Mouse (Mus musculus) hematopoietic stem cell, adult 5-6 weeks (primary cell): ENCODE data around the gene Nob1. TPM values are rescaled to one million over a fixed set of nuclear protein-coding genes. Genes with fewer than 3 reads are reported as not detected.

ENCODE experiments used
- ATAC-seq, 2 experiments: fragments of 125-278 bp in 1 of 2; replicated peaks in 1 of 2; 2 replicates each; pipeline ENCODE4 v1.8.0; 2016 to 2017; ENCODE audit warnings: inconsistent platforms in 2 of 2, mild to moderate bottlenecking in 2 of 2, moderate number of reproducible peaks in 2 of 2, low read depth in 1 of 2, moderate TSS enrichment in 1 of 2; ENCODE audit not compliant: low FRiP score in 2 of 2, poor library complexity in 2 of 2, severe bottlenecking in 2 of 2, insufficient read depth in 1 of 2, low TSS enrichment in 1 of 2
- total RNA-seq: library from RNA; stranded (forward); fragments of 172-1452, 232-1000 nt; gene quantifications from 2 replicates; pipeline ENCODE4 v1.2.3, GENCODE M21; 2017

Gene Nob1
- total RNA-seq: 38.5 and 39.0 TPM in 2 replicates

- peak; percentile 97 to 98 for ATAC-seq
Measured at GRCm38 (mm10) chr8:107424597-107425229, at the start of gene Nob1. Gene Nob1 (minus strand): TSS chr8:107425051.

- no peak for ATAC-seq
Measured at GRCm38 (mm10) chr8:107473369-107473768, 48.5 kb upstream of the Nob1 start.

- peak; percentile 71 to 80 for ATAC-seq
Measured at GRCm38 (mm10) chr8:107472403-107473100, 47.7 kb upstream of the Nob1 start.

DNA sequence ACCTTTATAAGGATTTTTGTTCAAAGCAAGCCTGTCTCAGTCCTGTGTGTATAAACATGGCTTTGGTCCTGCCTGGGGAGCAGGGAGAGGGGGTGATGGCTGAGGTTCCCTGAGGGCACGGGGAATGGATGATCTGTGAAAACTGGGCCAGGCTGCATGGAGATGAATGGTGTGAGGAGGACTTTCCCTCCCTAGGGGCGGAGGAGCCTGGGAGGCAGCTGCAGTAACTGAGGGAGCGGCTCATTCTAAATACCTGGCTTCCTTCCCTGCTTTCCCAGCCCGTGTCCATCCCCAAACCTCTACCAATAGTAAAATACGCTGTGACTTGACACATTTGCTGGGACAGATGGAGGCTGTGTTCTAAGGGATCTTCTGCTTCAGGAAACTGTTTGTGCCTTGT lies 45.5 kb upstream of the Nob1 start:
- ATAC-seq: no peak

DNA sequence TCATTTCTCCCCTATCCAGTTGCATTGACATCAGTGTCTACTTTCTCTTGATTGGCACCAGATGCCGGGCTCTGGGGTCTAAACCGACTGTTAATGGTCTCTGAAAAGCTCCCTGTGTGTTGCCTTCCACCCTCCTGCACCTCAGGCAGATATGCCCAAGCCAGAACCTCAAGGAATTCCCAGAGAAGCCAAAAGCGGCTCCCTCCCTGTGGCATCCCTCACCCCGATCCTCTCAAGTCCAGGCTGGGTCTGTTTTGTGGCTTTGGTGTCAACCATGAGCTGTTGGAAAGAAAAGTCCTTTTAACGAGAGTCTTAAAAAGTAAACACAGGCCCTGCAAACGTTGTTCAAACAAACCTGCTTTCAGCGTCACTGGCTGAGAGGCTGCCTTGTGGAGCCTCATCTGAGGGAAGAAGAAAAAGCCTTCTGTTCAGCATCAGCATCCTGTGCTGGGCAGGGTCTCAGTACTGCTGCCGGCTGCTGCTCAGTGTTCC lies 44.0 kb upstream of the Nob1 start:
- ATAC-seq: no peak

DNA sequence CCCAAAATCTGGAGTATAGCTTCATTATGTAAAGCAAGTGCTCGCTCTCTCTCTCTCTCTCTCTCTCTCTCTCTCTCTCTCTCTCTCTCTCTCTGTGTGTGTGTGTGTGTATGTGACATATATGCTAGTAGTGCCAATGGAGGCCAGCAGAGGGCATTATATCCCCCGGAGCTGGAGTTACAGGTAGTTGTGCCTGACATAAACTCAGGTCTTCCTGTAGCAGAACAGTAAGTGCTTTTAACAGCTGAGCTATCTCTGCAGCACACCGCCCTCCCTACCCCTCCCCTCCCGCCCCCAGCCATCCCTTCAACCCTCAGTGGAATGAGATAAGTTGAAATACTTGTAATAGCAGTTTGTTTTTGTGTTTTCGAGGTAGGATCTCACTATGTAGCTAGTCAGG lies 41.8 kb upstream of the Nob1 start:
- 0 out of 4 replicates have a peak, but pooled peaks of 1 of the 2 experiments have one; percentile 22 for ATAC-seq

- ATAC-seq: no peak
Measured at GRCm38 (mm10) chr8:107465332-107465990, 40.6 kb upstream of the Nob1 start.

- ATAC-seq: no peak
Measured at GRCm38 (mm10) chr8:107462423-107462822, 37.6 kb upstream of the Nob1 start.

GRCm38 (mm10) chr8:107458281-107458680 lies 33.4 kb upstream of the Nob1 start:
- no peak for ATAC-seq

DNA sequence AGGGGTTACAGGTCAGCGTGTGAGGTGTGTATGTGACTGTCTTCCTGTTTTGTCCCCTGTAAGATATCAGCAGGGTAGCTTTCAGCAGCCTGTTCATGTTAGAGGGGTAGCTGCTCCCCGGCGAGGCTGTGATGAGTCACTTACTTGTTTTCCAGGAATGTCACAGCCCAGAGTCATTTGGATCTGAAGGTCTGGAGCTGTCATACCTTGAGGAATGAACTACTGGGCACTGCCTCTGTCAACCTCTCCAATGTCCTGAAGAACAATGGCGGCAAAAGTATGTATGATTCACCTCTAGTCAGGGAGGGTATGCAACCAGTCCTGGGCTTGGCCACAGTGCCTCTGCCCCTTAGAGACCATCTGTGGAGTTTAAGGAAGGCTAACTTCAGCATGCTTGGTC lies 32.9 kb upstream of the Nob1 start:
- no peak for ATAC-seq

DNA sequence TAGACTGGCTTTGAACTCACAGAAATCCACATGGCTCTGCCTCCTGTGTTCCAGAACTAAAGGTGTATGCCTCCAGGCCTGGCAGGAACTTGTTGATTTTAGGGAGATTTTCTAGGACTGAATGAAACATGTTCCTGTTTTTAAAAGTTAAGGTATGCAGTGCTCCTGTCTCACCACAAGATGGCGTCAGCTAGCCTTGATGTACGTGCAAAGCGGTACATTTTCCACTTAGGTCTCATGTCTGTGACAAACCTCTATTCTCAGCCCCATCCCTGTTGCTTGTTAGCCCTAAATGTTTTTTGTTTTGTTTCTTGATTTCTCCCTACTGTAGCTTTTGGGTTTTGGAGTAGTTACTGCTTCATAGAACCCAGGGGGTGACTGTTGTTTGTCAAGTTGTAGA lies 30.4 kb upstream of the Nob1 start:
- ATAC-seq: peak; percentile 74 to 90

DNA sequence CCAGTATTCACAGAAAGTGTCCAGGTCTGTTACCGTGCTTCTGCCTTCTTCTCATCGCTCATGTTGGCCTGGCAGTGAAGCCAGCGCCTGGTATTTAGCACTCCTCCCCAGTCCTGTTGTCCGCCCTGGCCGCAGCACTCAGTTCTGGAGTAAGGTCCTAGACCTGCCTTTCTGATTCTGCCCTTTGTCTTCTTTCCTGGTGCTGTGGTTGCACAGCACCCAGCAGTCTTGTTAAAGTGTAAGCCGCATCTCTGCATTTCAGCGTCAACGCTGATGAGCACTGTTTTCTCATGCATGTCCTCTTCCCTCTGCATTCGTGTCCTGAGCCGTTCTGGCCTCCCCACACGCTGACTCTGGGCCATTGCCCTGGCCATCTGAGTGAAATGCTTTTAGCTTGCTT lies 28.5 kb upstream of the Nob1 start:
- no peak for ATAC-seq

GRCm38 (mm10) chr8:107451414-107452066 lies 26.7 kb upstream of the Nob1 start:
- ATAC-seq: no peak

DNA sequence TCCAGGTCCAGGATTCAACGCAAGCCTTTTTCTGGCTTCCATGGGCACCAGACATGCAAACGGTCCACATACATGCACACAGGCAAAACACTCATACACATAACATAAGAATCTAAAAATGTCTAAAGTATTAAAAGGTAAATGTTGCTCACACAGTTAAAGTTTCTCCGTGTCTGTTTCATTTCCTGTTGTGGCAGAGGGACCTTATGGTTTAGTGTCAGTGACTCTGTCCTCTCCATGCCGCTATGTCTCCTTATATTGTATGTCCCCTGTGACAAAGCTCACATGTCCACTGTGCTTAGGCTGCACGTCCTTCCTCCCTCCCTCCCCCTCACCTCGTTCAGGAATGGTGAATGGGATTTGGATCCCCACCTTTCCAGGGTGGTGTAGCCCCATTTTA lies 24.8 kb upstream of the Nob1 start:
- ATAC-seq: no peak

DNA sequence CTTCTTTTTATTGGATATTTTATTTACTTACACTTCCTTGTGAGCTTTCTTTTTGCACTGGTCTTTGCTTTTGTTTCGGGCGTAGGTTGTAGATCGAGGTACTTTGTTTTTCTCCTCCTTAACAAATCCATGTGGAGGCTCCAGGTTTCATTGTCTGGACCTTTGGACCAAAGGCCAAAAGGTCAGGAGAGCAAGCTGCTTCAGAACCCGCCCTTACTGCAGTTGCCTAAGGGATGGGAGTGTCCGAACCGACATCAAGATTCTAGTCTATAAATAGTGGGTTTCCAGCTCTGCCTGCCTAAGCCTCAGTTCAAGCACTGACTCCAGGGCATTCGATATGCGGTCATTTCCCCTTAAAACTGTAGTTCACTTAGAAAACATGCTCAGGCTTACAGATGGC lies 24.3 kb upstream of the Nob1 start:
- ATAC-seq: no peak

GRCm38 (mm10) chr8:107448382-107448889 lies 23.6 kb upstream of the Nob1 start:
- no peak for ATAC-seq

- no peak for ATAC-seq
Measured at GRCm38 (mm10) chr8:107447713-107448112, 22.9 kb upstream of the Nob1 start.

DNA sequence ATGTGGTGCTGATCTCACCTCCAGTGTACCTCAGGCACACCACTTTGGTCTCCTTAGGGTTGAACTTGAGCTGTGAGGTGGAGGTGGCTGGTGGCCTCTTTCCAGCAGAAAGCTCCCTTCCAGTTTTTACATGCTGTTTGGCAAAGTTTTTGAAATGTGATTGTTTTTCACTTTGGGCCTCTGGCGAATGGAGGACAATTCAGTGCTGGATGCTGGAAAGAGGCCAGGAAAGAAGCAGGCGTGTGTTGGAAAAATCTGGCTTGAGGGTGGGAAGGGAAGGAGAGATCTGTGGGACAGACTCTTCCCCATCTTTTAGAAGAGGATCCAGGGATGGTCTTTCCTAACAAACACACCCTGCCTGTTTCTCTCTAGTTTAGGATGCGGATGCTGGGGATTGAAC lies 19.8 kb upstream of the Nob1 start:
- no peak for ATAC-seq
